Mouse (Mus musculus) MEL (cell line): ENCODE results near the gene Smo. TPM values are rescaled to one million over a fixed set of nuclear protein-coding genes. Genes with fewer than 3 reads are reported as not detected.
A peak's percentile ranks its signal among the peaks of the same experiment; 100 is the strongest.

ENCODE experiments used
- DNase-seq: peaks from one replicate; pipeline ENCODE4 v3.0.0; 2011; ENCODE audit warnings: low read depth, low spot score
- H3K27ac ChIP-seq: 2 replicates; pipeline ENCODE4 v1.5.1; 2012; ENCODE audit warnings: low read depth, mild to moderate bottlenecking, control low read depth, low read length, moderate library complexity; ENCODE audit not compliant: control insufficient read depth
- H3K27me3 ChIP-seq, 2 experiments: fragments of 150-350 bp in 1 of 2; sonication (generic) in 1 of 2; 2 replicates each; pipeline ENCODE4 v1.6.1; 2012; ENCODE audit warnings: low read length in 2 of 2, mild to moderate bottlenecking in 2 of 2, improper control_type of control experiment in 1 of 2, moderate library complexity in 1 of 2; ENCODE audit not compliant: insufficient read depth in 2 of 2, control insufficient read depth in 1 of 2
- H3K36me3 ChIP-seq, 2 experiments: 2 replicates each; pipeline ENCODE4 v1.6.1; 2012 to 2014; ENCODE audit warnings: low read length in 2 of 2, improper control_type of control experiment in 1 of 2, inconsistent platforms in 1 of 2, mild to moderate bottlenecking in 1 of 2; ENCODE audit not compliant: insufficient read depth in 2 of 2, control insufficient read depth in 1 of 2
- H3K4me1 ChIP-seq, 2 experiments: fragments of 150-350 bp in 1 of 2; sonication (generic) in 1 of 2; 2 replicates each; pipeline ENCODE4 v1.6.1; 2012; ENCODE audit warnings: low read length in 2 of 2, improper control_type of control experiment in 1 of 2, mild to moderate bottlenecking in 1 of 2; ENCODE audit not compliant: insufficient read depth in 2 of 2, control insufficient read depth in 1 of 2
- H3K4me3 ChIP-seq, 2 experiments: fragments of 150-350 bp in 1 of 2; sonication (generic) in 1 of 2; 2 replicates each; pipeline ENCODE4 v1.5.1; 2012; ENCODE audit warnings: low read depth in 2 of 2, low read length in 2 of 2, mild to moderate bottlenecking in 2 of 2, moderate library complexity in 2 of 2, control low read depth in 1 of 2, improper control_type of control experiment in 1 of 2; ENCODE audit not compliant: control insufficient read depth in 1 of 2, insufficient read depth in 1 of 2
- H3K79me2 ChIP-seq: 2 replicates; pipeline ENCODE4 v1.6.1; 2012; ENCODE audit warnings: mild to moderate bottlenecking, low read length, moderate library complexity; ENCODE audit not compliant: control insufficient read depth, poor library complexity, insufficient read depth
- H3K9ac ChIP-seq: 2 replicates; pipeline ENCODE4 v1.6.1; 2012; ENCODE audit warnings: low read depth, mild to moderate bottlenecking, control low read depth, low read length, moderate library complexity; ENCODE audit not compliant: control insufficient read depth, poor library complexity, severe bottlenecking
- H3K9me3 ChIP-seq: fragments of 150-350 bp; sonication (generic); replicated peaks from 2 replicates; pipeline ENCODE4 v1.6.1; 2012; ENCODE audit warnings: mild to moderate bottlenecking, low read length, improper control_type of control experiment, moderate library complexity; ENCODE audit not compliant: insufficient read depth
- CHD1 ChIP-seq: IDR thresholded peaks from 2 replicates; pipeline ENCODE4 v1.6.1; 2012; ENCODE audit warnings: low read depth, mild to moderate bottlenecking, inconsistent platforms, low read length, improper control_type of control experiment
- CHD2 ChIP-seq: IDR thresholded peaks from 2 replicates; pipeline ENCODE4 v1.6.1; 2011; ENCODE audit warnings: low read length, improper control_type of control experiment
- CTCF ChIP-seq, 3 experiments: IDR thresholded peaks in 2 of 3; conservative IDR thresholded peaks in 1 of 3; 2 replicates each; pipeline ENCODE4 v1.5.1; 2011 to 2012; ENCODE audit warnings: low read length in 3 of 3, low read depth in 2 of 3, mild to moderate bottlenecking in 2 of 3, improper control_type of control experiment in 1 of 3, inconsistent platforms in 1 of 3, mixed read lengths in 1 of 3, moderate library complexity in 1 of 3; ENCODE audit not compliant: control insufficient read depth in 1 of 3, insufficient read depth in 1 of 3, poor library complexity in 1 of 3, severe bottlenecking in 1 of 3
- E2F4 ChIP-seq: IDR thresholded peaks from 2 replicates; pipeline ENCODE4 v1.6.1; 2011; ENCODE audit warnings: low read depth, low read length, improper control_type of control experiment, borderline replicate concordance
- ELF1 ChIP-seq: IDR thresholded peaks from 2 replicates; pipeline ENCODE4 v1.6.1; 2014; ENCODE audit warnings: low read depth, mild to moderate bottlenecking, inconsistent platforms, low read length, improper control_type of control experiment, moderate library complexity
- ETS1 ChIP-seq: IDR thresholded peaks from 2 replicates; pipeline ENCODE4 v1.6.1; 2012; ENCODE audit warnings: low read depth, mild to moderate bottlenecking, inconsistent platforms, low read length, improper control_type of control experiment, moderate library complexity
- GABPA ChIP-seq: IDR thresholded peaks from 2 replicates; pipeline ENCODE4 v1.6.1; 2012; ENCODE audit warnings: low read depth, mild to moderate bottlenecking, inconsistent platforms, low read length, improper control_type of control experiment, moderate library complexity
- GATA1 ChIP-seq: IDR thresholded peaks from 2 replicates; pipeline ENCODE4 v1.6.1; 2011; ENCODE audit warnings: low read depth, low read length, improper control_type of control experiment
- MAX ChIP-seq: IDR thresholded peaks from 2 replicates; pipeline ENCODE4 v1.6.1; 2011; ENCODE audit warnings: low read length, improper control_type of control experiment
- MAZ ChIP-seq: IDR thresholded peaks from 2 replicates; pipeline ENCODE4 v1.6.1; 2012; ENCODE audit warnings: low read depth, mild to moderate bottlenecking, inconsistent platforms, low read length, improper control_type of control experiment
- MEF2A ChIP-seq: IDR thresholded peaks from 2 replicates; pipeline ENCODE4 v1.6.1; 2014; ENCODE audit warnings: low read depth, mild to moderate bottlenecking, inconsistent platforms, low read length, improper control_type of control experiment; ENCODE audit not compliant: poor library complexity, insufficient replicate concordance, severe bottlenecking; ENCODE audit errors: extremely low read depth
- NELFE ChIP-seq: IDR thresholded peaks from 2 replicates; pipeline ENCODE4 v1.6.1; 2011; ENCODE audit warnings: low read depth, low read length, improper control_type of control experiment
- NRF1 ChIP-seq: IDR thresholded peaks from 2 replicates; pipeline ENCODE4 v1.6.1; 2014; ENCODE audit warnings: low read depth, mild to moderate bottlenecking, inconsistent platforms, low read length, improper control_type of control experiment, moderate library complexity; ENCODE audit not compliant: poor library complexity, insufficient read depth, severe bottlenecking
- POLR2AphosphoS2 ChIP-seq: IDR thresholded peaks from 2 replicates; pipeline ENCODE4 v1.6.1; 2011; ENCODE audit warnings: low read length, improper control_type of control experiment
- POLR2AphosphoS5 ChIP-seq: IDR thresholded peaks from 2 replicates; pipeline ENCODE4 v1.6.1; 2012; ENCODE audit warnings: low read depth, borderline replicate concordance, mild to moderate bottlenecking, inconsistent platforms, low read length, moderate library complexity, mixed read lengths
- RAD21 ChIP-seq: IDR thresholded peaks from 2 replicates; pipeline ENCODE4 v1.6.1; 2011; ENCODE audit warnings: mild to moderate bottlenecking, low read depth, low read length, improper control_type of control experiment
- RCOR1 ChIP-seq: IDR thresholded peaks from 2 replicates; pipeline ENCODE4 v1.6.1; 2012; ENCODE audit warnings: low read depth, mild to moderate bottlenecking, inconsistent platforms, low read length, improper control_type of control experiment
- SIN3A ChIP-seq: IDR thresholded peaks from 2 replicates; pipeline ENCODE4 v1.6.1; 2012; ENCODE audit warnings: low read length, improper control_type of control experiment, inconsistent platforms
- SMC3 ChIP-seq: IDR thresholded peaks from 2 replicates; pipeline ENCODE4 v1.6.1; 2011; ENCODE audit warnings: low read depth, low read length, improper control_type of control experiment
- UBTF ChIP-seq: IDR thresholded peaks from 2 replicates; pipeline ENCODE4 v1.6.1; 2012; ENCODE audit warnings: low read depth, mild to moderate bottlenecking, inconsistent platforms, low read length, improper control_type of control experiment, moderate library complexity, borderline replicate concordance; ENCODE audit not compliant: insufficient read depth
- USF1 ChIP-seq: IDR thresholded peaks from 2 replicates; pipeline ENCODE4 v1.6.1; 2014; ENCODE audit warnings: low read depth, mild to moderate bottlenecking, inconsistent platforms, low read length, improper control_type of control experiment, moderate library complexity
- ZC3H11A ChIP-seq: IDR thresholded peaks from 2 replicates; pipeline ENCODE4 v1.6.1; 2012; ENCODE audit warnings: low read depth, mild to moderate bottlenecking, inconsistent platforms, low read length, improper control_type of control experiment
- polyA plus RNA-seq, 2 experiments: library from polyadenylated mRNA; stranded (reverse) in 1 of 2; unstranded in 1 of 2; fragments of >175 nt in 1 of 2; fragments of >200 nt in 1 of 2; gene quantifications; 2 replicates each; pipeline versions ENCODE4 v1.2.1 to v1.2.4; 2012; ENCODE audit warnings: low replicate concordance in 2 of 2, low read depth in 1 of 2; ENCODE audit not compliant: insufficient read length in 2 of 2, insufficient read depth in 1 of 2, missing spikeins in 1 of 2
- total RNA-seq: library from RNA; depleted of rRNA; stranded (reverse); fragments of 300-350 nt; gene quantifications from 2 replicates; pipeline ENCODE4 v1.2.3, GENCODE M21; 2012

Gene Smo
- total and polyA plus RNA-seq, 3 experiments = 62.6 to 83.7 TPM; not detected in 1

GRCm38 (mm10) chr6:29712011-29712584 is 23.2 kb upstream of the Smo start:
- Histone ChIP-seq H3K27me3 (no peaks in the 10 kb centered on the region), H3K9ac (no peak overlapping the region), H3K4me1 (no peaks in the 10 kb centered on the region), H3K79me2 (no peaks in the 10 kb centered on the region), H3K9me3 (no peaks in the 10 kb centered on the region), H3K4me3 (no peak overlapping the region), H3K36me3 (0 out of 4 replicates have a peak, but pooled peaks cover 0 to 2% of the 10 kb centered on the region in 2 experiments), H3K27ac (no peak overlapping the region)
- DNase-seq = peak; percentile 71
- TF ChIP-seq ZC3H11A = peak; percentile 31; the same call in 1 of the 2 replicates
- TF ChIP-seq CHD1 = no peak
- TF ChIP-seq POLR2AphosphoS5 = no peak
- peak; percentile 71 for TF ChIP-seq SMC3
- no peak for TF ChIP-seq CHD2
- TF ChIP-seq CTCF (IDR thresholded peaks at IDR 0.05 in 2 of 3, conservative IDR thresholded peaks at IDR 0.05 in 1 of 3; ENCODE audit: control insufficient read depth in 1 of 3, insufficient read depth in 1 of 3, low read depth in 2 of 3, low read length in 3 of 3, poor library complexity in 1 of 3, severe bottlenecking in 1 of 3) = peak; percentile 29 to 86 (median 75); a peak in 4 of 6 replicates
- TF ChIP-seq RAD21 = peak; percentile 71

GRCm38 (mm10) chr6:29716624-29717365 is 18.5 kb upstream of the Smo start:
- Histone ChIP-seq H3K9me3 (no peaks in the 10 kb centered on the region), H3K4me1 (no peaks in the 10 kb centered on the region), H3K4me3 (no peak overlapping the region), H3K9ac (no peak overlapping the region), H3K36me3 (0 out of 4 replicates have a peak, but pooled peaks cover 0 to 2% of the 10 kb centered on the region in 2 experiments), H3K79me2 (no peaks in the 10 kb centered on the region), H3K27ac (no peak overlapping the region), H3K27me3 (no peaks in the 10 kb centered on the region)
- TF ChIP-seq SIN3A = no peak
- TF ChIP-seq MAZ = no peak
- DNase-seq = no peak

GRCm38 (mm10) chr6:29717541-29717940 is 17.8 kb upstream of the Smo start:
- no peaks in the 10 kb centered on the region for H3K4me1 ChIP-seq
- H3K27ac ChIP-seq = no peak overlapping the region
- DNase-seq = no peak
- no peaks in the 10 kb centered on the region for H3K27me3 ChIP-seq
- TF ChIP-seq E2F4 (no peak), UBTF (no peak), RAD21 (no peak), CHD1 (no peak), GATA1 (no peak), ETS1 (no peak), POLR2AphosphoS5 (no peak), POLR2AphosphoS2 (no peak), USF1 (no peak), ELF1 (no peak), MAX (no peak), NRF1 (no peak), MEF2A (no peak), NELFE (no peak), GABPA (no peak), RCOR1 (no peak)
- no peaks in the 10 kb centered on the region for H3K9me3 ChIP-seq
- no peak overlapping the region for H3K4me3 ChIP-seq
- 0 out of 4 replicates have a peak, but pooled peaks cover 0 to 2% of the 10 kb centered on the region in 2 experiments for H3K36me3 ChIP-seq
- H3K79me2 ChIP-seq = no peaks in the 10 kb centered on the region
- no peak overlapping the region for H3K9ac ChIP-seq
